Mouse (Mus musculus): ENCODE results near the gene Bag2.
"Not testable (repeated sequence)": the region's sequence is repeated elsewhere in the genome, so short reads cannot be mapped to it uniquely, and the experiment has no call there.

Gene Bag2

GRCm38 (mm10) chr1:33749709-33750108 is 7.9 kb downstream of the Bag2 start:
- DNase-seq (ENCODE audit: low spot score in 2 of 2): not testable (repeated sequence)

- no peak for DNase-seq (ENCODE audit: low spot score in 2 of 2)
Observed at GRCm38 (mm10) chr1:33749109-33749508, 8.5 kb downstream of the Bag2 start.

- DNase-seq (ENCODE audit: low spot score in 2 of 2): no peak
Observed at GRCm38 (mm10) chr1:33745901-33746300, 11.7 kb downstream of the Bag2 start.

DNA sequence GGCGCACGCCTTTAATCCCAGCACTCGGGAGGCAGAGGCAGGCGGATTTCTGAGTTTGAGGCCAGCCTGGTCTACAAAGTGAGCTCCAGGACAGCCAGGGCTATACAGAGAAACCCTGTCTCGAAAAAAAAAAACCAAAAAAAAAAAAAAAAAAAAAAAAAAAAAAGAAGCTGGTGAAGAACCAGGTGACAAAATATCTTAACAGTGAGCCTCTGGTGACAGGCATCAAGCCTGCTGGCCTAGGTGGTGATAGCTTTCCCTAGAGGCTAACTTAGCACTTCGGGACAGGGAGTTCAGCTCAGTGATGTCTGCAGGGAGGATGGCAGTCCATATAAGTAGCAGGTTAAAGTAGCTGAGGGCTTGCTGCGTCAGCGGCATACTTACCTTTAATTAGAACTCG is 12.8 kb downstream of the Bag2 start:
- DNase-seq (ENCODE audit: low spot score in 2 of 2): not testable (repeated sequence)

DNA sequence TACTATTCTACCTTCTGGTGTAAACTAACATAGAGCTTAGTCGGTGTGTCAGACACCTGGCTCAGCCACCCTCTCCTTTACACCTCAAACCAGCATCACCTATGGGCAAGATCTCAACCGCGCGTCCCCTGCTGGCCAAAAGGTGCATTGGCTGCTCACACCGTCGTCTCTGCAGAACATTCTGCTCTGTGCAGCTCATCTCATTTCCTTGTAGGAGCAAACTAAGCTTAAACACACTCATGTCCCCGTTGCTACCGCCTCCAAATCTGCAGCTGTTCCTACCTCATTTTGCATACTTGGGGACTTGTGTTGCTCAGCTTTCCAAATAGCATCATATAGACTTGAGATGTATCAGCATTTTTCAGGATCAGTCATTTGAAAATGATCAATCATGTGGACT is 14.7 kb downstream of the Bag2 start:
- DNase-seq (ENCODE audit: low spot score in 2 of 2): no peak

GRCm38 (mm10) chr1:33739302-33739701 is 18.3 kb downstream of the Bag2 start:
- peak; percentile 71 to 79 for DNase-seq (ENCODE audit: low spot score in 2 of 2)

GRCm38 (mm10) chr1:33738681-33739278 is 18.8 kb downstream of the Bag2 start:
- no peak for DNase-seq (ENCODE audit: low spot score in 2 of 2)

DNA sequence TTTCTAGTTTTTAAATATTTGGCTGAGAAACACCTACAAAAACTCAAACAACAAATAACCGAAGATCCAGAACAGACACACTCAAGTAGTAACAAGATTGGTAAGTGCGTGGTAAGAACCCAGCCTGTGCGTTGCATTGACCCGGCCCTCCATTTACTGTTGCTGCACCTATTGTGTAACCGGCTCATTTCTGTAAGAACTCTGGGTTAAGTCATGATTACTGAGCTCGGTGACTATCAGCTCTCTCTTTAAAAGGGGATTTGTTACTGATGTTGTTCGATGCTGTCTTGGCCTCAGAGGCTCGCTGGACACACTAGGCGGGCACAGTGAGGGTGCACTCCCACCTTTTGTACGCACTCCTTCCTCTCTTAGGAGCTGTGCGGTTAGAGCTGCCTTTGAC is 19.3 kb downstream of the Bag2 start:
- DNase-seq (ENCODE audit: low spot score in 2 of 2): no peak

DNA sequence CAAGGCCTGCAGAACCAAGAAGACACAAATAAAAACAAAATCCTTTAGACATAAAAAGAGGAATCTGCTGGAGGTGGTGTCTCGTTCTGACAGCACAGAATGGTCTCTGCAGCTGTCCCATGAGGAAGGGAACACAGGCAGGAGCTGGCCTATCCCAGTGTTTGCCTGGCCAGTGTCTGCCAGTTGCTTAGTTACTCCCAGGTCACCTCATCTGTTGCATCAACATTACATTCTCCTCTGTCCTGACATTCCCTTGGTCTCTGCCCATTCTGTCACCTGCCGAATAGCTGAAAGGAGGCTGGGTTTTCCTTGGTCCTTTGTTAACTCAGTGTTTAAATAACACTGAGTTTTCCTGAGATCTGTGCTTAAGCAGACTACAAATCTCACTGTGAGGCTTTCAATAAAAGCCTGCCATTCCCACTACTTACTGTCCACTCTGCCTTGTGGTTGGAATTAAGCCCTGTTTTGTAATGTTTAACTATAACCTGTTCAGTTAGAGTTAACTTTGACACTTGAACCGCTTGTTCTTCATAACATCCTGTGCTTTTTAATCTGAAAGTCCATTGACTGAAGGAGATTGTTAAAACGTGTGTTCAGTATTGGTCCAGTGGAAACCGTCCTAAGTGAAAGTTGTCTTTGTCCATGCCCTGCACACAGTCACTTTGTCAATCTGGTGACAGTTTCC is 23.5 kb downstream of the Bag2 start:
- no peak for DNase-seq (ENCODE audit: low spot score in 2 of 2)

DNA sequence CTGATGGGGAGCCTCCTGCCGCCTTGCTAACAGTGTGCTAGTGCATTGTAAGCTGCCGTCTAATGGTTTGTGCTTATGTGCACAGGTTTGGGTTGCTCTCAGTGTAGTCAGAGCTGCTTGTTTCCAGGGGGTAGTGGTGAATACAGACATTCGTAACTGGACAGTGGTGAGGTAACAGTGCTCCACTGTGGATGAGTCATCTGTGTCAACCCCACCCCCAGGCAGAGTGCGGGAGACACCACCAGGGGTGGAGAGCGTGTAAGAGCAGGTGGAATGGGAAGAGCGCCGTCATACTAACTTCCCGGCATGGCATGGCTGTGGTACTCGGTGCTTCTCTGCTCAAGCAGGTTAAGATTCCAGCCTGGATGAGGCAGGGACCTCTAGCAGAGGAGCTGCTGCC is 24.6 kb downstream of the Bag2 start:
- no peak for DNase-seq (ENCODE audit: low spot score in 2 of 2)

GRCm38 (mm10) chr1:33725086-33725485 is 32.5 kb downstream of the Bag2 start:
- no peak for DNase-seq (ENCODE audit: low spot score in 2 of 2)

- DNase-seq (ENCODE audit: low spot score in 2 of 2): no peak
Observed at GRCm38 (mm10) chr1:33724516-33724915, 33.1 kb downstream of the Bag2 start.

DNA sequence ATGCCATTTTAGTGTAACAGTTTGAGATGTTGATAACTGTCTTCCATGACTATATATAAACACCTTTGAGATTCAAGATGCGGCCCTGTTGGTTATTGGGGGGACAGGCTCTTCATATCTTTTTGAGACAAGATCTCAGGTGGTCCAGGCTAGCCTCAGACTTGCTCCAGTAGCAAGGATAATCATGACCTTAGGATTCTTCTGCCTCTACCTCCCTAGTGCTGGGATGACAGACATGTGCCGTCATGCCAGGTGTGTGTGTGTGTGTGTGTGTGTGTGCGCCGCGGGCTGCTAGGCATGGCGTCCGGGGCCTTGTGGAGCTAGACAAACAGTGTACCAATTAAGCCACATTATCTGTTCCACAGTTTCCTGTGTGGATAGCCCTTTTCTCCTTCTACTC is 36.6 kb downstream of the Bag2 start:
- no peak for DNase-seq (ENCODE audit: low spot score in 2 of 2)

GRCm38 (mm10) chr1:33720231-33720630 is 37.4 kb downstream of the Bag2 start:
- DNase-seq (ENCODE audit: low spot score in 2 of 2): no peak

- peak; percentile 73 to 77 for DNase-seq (ENCODE audit: low spot score in 2 of 2)
Observed at GRCm38 (mm10) chr1:33719733-33720225, 37.8 kb downstream of the Bag2 start, which contains the start of gene Rab23. TSS of gene Rab23 (plus strand) at chr1:33719887.

DNA sequence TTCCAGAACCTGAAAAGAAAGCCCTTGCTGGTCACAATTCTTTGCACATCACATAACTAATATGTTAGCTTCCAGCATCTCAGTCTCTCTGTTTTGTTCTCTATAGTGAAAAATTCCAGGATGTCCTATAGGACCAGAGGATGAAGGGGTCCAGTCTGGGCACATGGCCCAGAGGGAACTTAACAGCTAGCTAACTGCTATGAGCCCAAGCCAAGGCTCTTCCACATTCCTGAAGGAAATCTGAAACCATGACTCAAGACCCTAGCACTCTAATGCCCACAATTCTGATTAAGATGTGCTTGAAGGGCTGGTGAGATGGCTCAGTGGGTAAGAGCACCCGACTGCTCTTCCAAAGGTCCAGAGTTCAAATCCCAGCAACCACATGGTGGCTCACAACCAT is 40.0 kb downstream of the Bag2 start:
- DNase-seq (ENCODE audit: low spot score in 2 of 2): no peak

DNA sequence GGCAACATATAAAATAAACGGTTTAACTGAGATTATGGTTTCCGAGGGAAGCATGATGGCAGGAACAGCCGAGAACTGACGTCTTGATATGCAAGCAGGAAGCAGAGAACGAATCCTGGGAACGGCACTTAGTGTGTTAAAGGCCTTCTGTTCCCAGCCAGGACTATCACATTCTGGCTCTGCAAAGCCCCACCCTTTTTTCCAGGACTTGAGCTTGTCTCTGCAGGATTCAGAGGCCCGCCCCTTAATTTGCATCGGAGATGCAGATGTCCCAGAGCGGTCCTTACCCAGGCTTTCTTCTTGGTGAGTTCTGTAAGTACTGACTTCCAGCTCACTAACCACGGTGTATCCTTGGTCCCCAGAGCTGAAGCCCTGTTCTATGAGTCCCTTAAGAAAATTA is 42.8 kb downstream of the Bag2 start:
- no peak for DNase-seq (ENCODE audit: low spot score in 2 of 2)

DNA sequence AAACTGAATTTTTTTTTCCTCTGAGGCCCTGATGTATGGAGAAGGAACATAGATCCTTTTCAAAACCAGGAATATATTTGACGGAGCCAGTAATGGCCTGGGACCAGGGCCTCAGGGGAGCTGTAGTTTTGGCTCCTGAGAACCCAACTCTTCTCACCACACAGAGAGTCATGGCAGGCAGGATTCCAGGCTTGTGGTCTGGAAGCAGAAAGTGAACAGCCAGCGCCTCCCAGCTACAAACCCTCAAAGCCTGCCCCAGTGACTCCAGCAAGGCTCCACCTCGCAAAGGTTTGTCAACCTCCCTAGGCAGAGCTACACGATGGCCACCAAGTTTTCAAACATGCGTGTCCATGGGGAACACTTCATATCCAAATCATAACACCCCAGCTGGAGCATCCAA is 45.6 kb downstream of the Bag2 start:
- DNase-seq (ENCODE audit: low spot score in 2 of 2): no peak

- DNase-seq (ENCODE audit: low spot score in 2 of 2): no peak
Observed at GRCm38 (mm10) chr1:33709615-33710014, 48.0 kb downstream of the Bag2 start.

DNA sequence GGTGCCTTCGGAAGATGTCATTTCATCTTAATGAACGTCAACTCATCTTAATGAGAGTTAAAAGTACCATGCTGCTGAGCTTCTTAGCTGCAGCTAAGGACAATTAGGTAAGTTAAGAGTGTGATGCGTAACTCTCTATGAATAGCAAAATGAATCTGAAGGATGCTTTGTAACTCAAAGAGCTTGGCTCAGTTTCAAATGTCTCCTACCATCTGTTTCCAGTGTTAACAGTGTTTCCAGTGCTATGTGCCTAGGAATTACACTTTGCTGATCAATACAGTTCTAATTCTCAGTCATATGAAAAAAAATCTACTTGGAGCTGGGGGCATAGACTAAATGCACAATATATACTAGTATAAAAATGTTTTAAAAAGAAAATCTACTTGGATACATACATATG is 56.4 kb downstream of the Bag2 start:
- no peak for DNase-seq (ENCODE audit: low spot score in 2 of 2)

- no peak for DNase-seq (ENCODE audit: low spot score in 2 of 2)
Observed at GRCm38 (mm10) chr1:33696016-33696415, 61.6 kb downstream of the Bag2 start.
